Mouse (Mus musculus): ENCODE measurements around the gene Efna5. TPM values are rescaled to one million over a fixed set of nuclear protein-coding genes. Genes with fewer than 3 reads are reported as not detected.

Gene Efna5
- polyA plus RNA-seq, 1 experiment, result not detected

- no peak for TF ChIP-seq GATA1 (IDR thresholded peaks at IDR 0.05; ENCODE audit: low read length)
These were observed 231.7 kb downstream of the Efna5 start for GRCm38 (mm10) chr17:62649293-62649950.

GRCm38 (mm10) chr17:62646836-62647235 lies 234.3 kb downstream of the Efna5 start:
- no peak for TF ChIP-seq GATA1 (IDR thresholded peaks at IDR 0.05; ENCODE audit: low read length)

- no peak for TF ChIP-seq GATA1 (IDR thresholded peaks at IDR 0.05; ENCODE audit: low read length)
These were observed 238.5 kb downstream of the Efna5 start for GRCm38 (mm10) chr17:62642447-62643145.

- no peak for TF ChIP-seq GATA1 (IDR thresholded peaks at IDR 0.05; ENCODE audit: low read length)
These were observed 240.5 kb downstream of the Efna5 start for GRCm38 (mm10) chr17:62640654-62641053.

GRCm38 (mm10) chr17:62636896-62637295 lies 244.2 kb downstream of the Efna5 start:
- no peak for TF ChIP-seq GATA1 (IDR thresholded peaks at IDR 0.05; ENCODE audit: low read length)

- TF ChIP-seq GATA1 (IDR thresholded peaks at IDR 0.05; ENCODE audit: low read length), result no peak
These were observed 246.2 kb downstream of the Efna5 start for GRCm38 (mm10) chr17:62634937-62635336.

- TF ChIP-seq GATA1 (IDR thresholded peaks at IDR 0.05; ENCODE audit: low read length), result no peak
These were observed 252.6 kb downstream of the Efna5 start for GRCm38 (mm10) chr17:62628474-62628873.

GRCm38 (mm10) chr17:62627508-62627907 lies 253.6 kb downstream of the Efna5 start:
- TF ChIP-seq GATA1 (IDR thresholded peaks at IDR 0.05; ENCODE audit: low read length), result no peak

GRCm38 (mm10) chr17:62625646-62626020 lies 255.5 kb downstream of the Efna5 start:
- no peak for TF ChIP-seq GATA1 (IDR thresholded peaks at IDR 0.05; ENCODE audit: low read length)

GRCm38 (mm10) chr17:62624804-62625645 lies 256.1 kb downstream of the Efna5 start:
- TF ChIP-seq GATA1 (IDR thresholded peaks at IDR 0.05; ENCODE audit: low read length), result no peak

- TF ChIP-seq GATA1 (IDR thresholded peaks at IDR 0.05; ENCODE audit: low read length), result no peak
These were observed 257.9 kb downstream of the Efna5 start for GRCm38 (mm10) chr17:62623224-62623623.

GRCm38 (mm10) chr17:62622481-62622880 lies 258.6 kb downstream of the Efna5 start:
- TF ChIP-seq GATA1 (IDR thresholded peaks at IDR 0.05; ENCODE audit: low read length), result no peak

- no peak for TF ChIP-seq GATA1 (IDR thresholded peaks at IDR 0.05; ENCODE audit: low read length)
These were observed 266.0 kb downstream of the Efna5 start for GRCm38 (mm10) chr17:62615159-62615558.

GRCm38 (mm10) chr17:62614708-62615107 lies 266.4 kb downstream of the Efna5 start:
- TF ChIP-seq GATA1 (IDR thresholded peaks at IDR 0.05; ENCODE audit: low read length), result no peak

- no peak for TF ChIP-seq GATA1 (IDR thresholded peaks at IDR 0.05; ENCODE audit: low read length)
These were observed 266.9 kb downstream of the Efna5 start for GRCm38 (mm10) chr17:62614237-62614636.

- no peak for TF ChIP-seq GATA1 (IDR thresholded peaks at IDR 0.05; ENCODE audit: low read length)
These were observed 267.9 kb downstream of the Efna5 start for GRCm38 (mm10) chr17:62613232-62613631.

Data from G1E-ER4 (cell line).